Mouse (Mus musculus): ENCODE results near the gene BC030867. TPM values are rescaled to one million over a fixed set of nuclear protein-coding genes. Genes with fewer than 3 reads are reported as not detected.

Gene BC030867
- total RNA-seq, 2 experiments from 2014 or later = 1.2 TPM

- intact Hi-C loops (cut with DNase I) = no loop called here
- DNase-seq (ENCODE audit: low spot score in 2 of 2) = no peak
Measured at GRCm38 (mm10) chr11:102285095-102285834, 36.6 kb downstream of the BC030867 start.

GRCm38 (mm10) chr11:102287485-102287884, 38.8 kb downstream of the BC030867 start:
- DNase-seq (ENCODE audit: low spot score in 2 of 2) = no peak
- intact Hi-C loops (cut with DNase I) = no loop called here

GRCm38 (mm10) chr11:102288027-102288804, 39.5 kb downstream of the BC030867 start:
- intact Hi-C loops (cut with DNase I) = no loop called here
- DNase-seq (ENCODE audit: low spot score in 2 of 2) = no peak

GRCm38 (mm10) chr11:102288913-102289312, 40.2 kb downstream of the BC030867 start:
- no peak for DNase-seq (ENCODE audit: low spot score in 2 of 2)
- intact Hi-C loops (cut with DNase I) = no loop called here

GRCm38 (mm10) chr11:102289511-102290100, 40.9 kb downstream of the BC030867 start:
- intact Hi-C loops (cut with DNase I) = no loop called here
- no peak for DNase-seq (ENCODE audit: low spot score in 2 of 2)

GRCm38 (mm10) chr11:102290141-102290540, 41.5 kb downstream of the BC030867 start:
- DNase-seq (ENCODE audit: low spot score in 2 of 2) = no peak
- intact Hi-C loops (cut with DNase I) = no loop called here

GRCm38 (mm10) chr11:102291051-102291535, 42.4 kb downstream of the BC030867 start:
- no peak for DNase-seq (ENCODE audit: low spot score in 2 of 2)
- intact Hi-C loops (cut with DNase I) = no loop called here

GRCm38 (mm10) chr11:102293971-102294370, 45.3 kb downstream of the BC030867 start:
- intact Hi-C loops (cut with DNase I) = no loop called here
- no peak for DNase-seq (ENCODE audit: low spot score in 2 of 2)

GRCm38 (mm10) chr11:102294416-102294815, 45.7 kb downstream of the BC030867 start:
- intact Hi-C loops (cut with DNase I) = no loop called here
- no peak for DNase-seq (ENCODE audit: low spot score in 2 of 2)

GRCm38 (mm10) chr11:102294887-102295597, 46.4 kb downstream of the BC030867 start:
- DNase-seq (ENCODE audit: low spot score in 2 of 2) = peak; percentile 49 to 53
- intact Hi-C loops (cut with DNase I) = loop anchor here (5.0 kb wide), 1 partner anchor 112 kb away; the partner anchor contains the start of gene Slc25a39

- intact Hi-C loops (cut with DNase I) = loop anchor here (2.0 to 5.0 kb wide), 2 partner anchors 21 to 111 kb away; partner anchors contain the start of gene Slc25a39
- DNase-seq (ENCODE audit: low spot score in 2 of 2) = no peak
Measured at GRCm38 (mm10) chr11:102295598-102296471, 47.2 kb downstream of the BC030867 start.

GRCm38 (mm10) chr11:102296491-102297472, 48.1 kb downstream of the BC030867 start, which contains the start of gene Atxn7l3:
Gene Atxn7l3 (minus strand): TSS chr11:102296631.
- intact Hi-C loops (cut with DNase I) = loop anchor here (2.0 to 5.0 kb wide), 2 partner anchors 20 to 111 kb away; partner anchors contain the start of gene Slc25a39
- peak; percentile 98 to 99 for DNase-seq (ENCODE audit: low spot score in 2 of 2)

- intact Hi-C loops (cut with DNase I) = loop anchor here (2.0 to 5.0 kb wide), 2 partner anchors 19 to 109 kb away; partner anchors contain the start of gene Slc25a39
- no peak for DNase-seq (ENCODE audit: low spot score in 2 of 2)
Measured at GRCm38 (mm10) chr11:102297577-102298556, 49.2 kb downstream of the BC030867 start.

GRCm38 (mm10) chr11:102299839-102300238, 51.2 kb downstream of the BC030867 start:
- DNase-seq (ENCODE audit: low spot score in 2 of 2) = no peak
- intact Hi-C loops (cut with DNase I) = loop anchor here (5.0 kb wide), 1 partner anchor 107 kb away; the partner anchor contains the start of gene Slc25a39

- intact Hi-C loops (cut with DNase I) = no loop called here
Measured at GRCm38 (mm10) chr11:102304141-102304540, 55.5 kb downstream of the BC030867 start.

GRCm38 (mm10) chr11:102305359-102305758, 56.7 kb downstream of the BC030867 start:
- DNase-seq (ENCODE audit: low spot score in 2 of 2) = no peak
- intact Hi-C loops (cut with DNase I) = no loop called here

More at GRCm38 (mm10) chr11:102304141-102304540, 55.5 kb downstream of the BC030867 start:
- DNase-seq (ENCODE audit: low spot score in 2 of 2) = no peak

All from left cerebral cortex, postnatal 36 days (tissue).